Mouse (Mus musculus): ENCODE results near the gene Sdk2.

DNA sequence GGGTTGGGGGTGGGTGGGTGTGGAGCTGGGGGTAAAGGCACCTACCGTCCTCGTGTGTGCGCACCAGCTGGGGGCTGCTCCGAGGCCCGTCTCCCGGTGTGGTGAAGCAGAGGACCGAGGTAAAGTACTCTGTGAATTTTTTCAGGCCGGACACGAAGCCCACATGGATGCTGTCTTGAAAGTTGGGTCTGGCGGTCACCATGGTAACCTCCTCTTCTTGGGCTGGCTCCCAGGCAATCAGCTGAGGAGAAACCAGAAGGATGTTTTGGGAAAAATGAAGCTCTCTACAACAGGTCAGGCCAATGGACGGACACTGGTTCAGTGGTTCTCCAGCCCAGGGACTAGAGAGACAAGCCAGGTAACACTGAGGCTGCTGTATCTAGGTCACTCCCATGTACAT is 224.0 kb downstream of the Sdk2 start:
- no peak for TF ChIP-seq POLR2AphosphoS2 (IDR thresholded peaks at IDR 0.05; ENCODE audit: low read depth, low read length)
- TF ChIP-seq GABPA (IDR thresholded peaks at IDR 0.05; ENCODE audit: insufficient replicate concordance, low read depth, low read length): no peak
- no peak for TF ChIP-seq CTCF (conservative IDR thresholded peaks at IDR 0.05 in 1 of 2, IDR thresholded peaks at IDR 0.05 in 1 of 2; ENCODE audit: low read depth in 2 of 2, low read length in 2 of 2)
- TF ChIP-seq POLR2A (IDR thresholded peaks at IDR 0.05; ENCODE audit: low read depth, low read length): no peak
- no peak for TF ChIP-seq TCF12 (IDR thresholded peaks at IDR 0.05; ENCODE audit: low read depth, low read length)
- TF ChIP-seq USF1 (IDR thresholded peaks at IDR 0.05; ENCODE audit: low read depth, low read length): no peak
- TF ChIP-seq BHLHE40 (IDR thresholded peaks at IDR 0.05; ENCODE audit: low read depth, low read length): no peak
- TF ChIP-seq RAD21 (IDR thresholded peaks at IDR 0.05; ENCODE audit: low read depth, low read length): no peak
- TF ChIP-seq NELFE (IDR thresholded peaks at IDR 0.05; ENCODE audit: low read depth, low read length): no peak
- no peak for TF ChIP-seq UBTF (IDR thresholded peaks at IDR 0.05; ENCODE audit: low read depth, low read length)

Measured in CH12.LX (cell line).